Mouse (Mus musculus) cerebellum, adult 9-10 months (tissue): ENCODE results near the gene Capns1.
"Not testable (repeated sequence)": the region's sequence is repeated elsewhere in the genome, so short reads cannot be mapped to it uniquely, and the experiment has no call there.

Experiments used
- DNase-seq: peaks from one replicate; pipeline ENCODE4 v3.0.0; 2022

Capns1 gene

GRCm38 (mm10) chr7:30200661-30201060 is 2.0 kb upstream of the Capns1 start:
- DNase-seq = not testable (repeated sequence)

- no peak for DNase-seq
These were observed 1.6 kb upstream of the Capns1 start for GRCm38 (mm10) chr7:30200200-30200599.

- peak; percentile 46 for DNase-seq
These were observed 1.0 kb upstream of the Capns1 start for GRCm38 (mm10) chr7:30199498-30200139.

GRCm38 (mm10) chr7:30197592-30198129 is 950 bp downstream of the Capns1 start:
- peak; percentile 35 for DNase-seq

GRCm38 (mm10) chr7:30196171-30196570 is 2.4 kb downstream of the Capns1 start:
- DNase-seq = peak; percentile 46

- no peak for DNase-seq
These were observed 3.1 kb downstream of the Capns1 start for GRCm38 (mm10) chr7:30195461-30195860.

GRCm38 (mm10) chr7:30194884-30195283 is 3.7 kb downstream of the Capns1 start:
- peak; percentile 94 for DNase-seq

- peak; percentile 72 for DNase-seq
These were observed 4.3 kb downstream of the Capns1 start for GRCm38 (mm10) chr7:30194101-30194831.

GRCm38 (mm10) chr7:30193581-30194100 is 5.0 kb downstream of the Capns1 start:
- peak; percentile 90 for DNase-seq

GRCm38 (mm10) chr7:30193013-30193412 is 5.6 kb downstream of the Capns1 start:
- peak; percentile 59 for DNase-seq

GRCm38 (mm10) chr7:30192088-30192487 is 6.5 kb downstream of the Capns1 start:
- peak; percentile 54 for DNase-seq

GRCm38 (mm10) chr7:30189116-30189491 is 9.5 kb downstream of the Capns1 start:
- DNase-seq = no peak

GRCm38 (mm10) chr7:30188344-30189115 is 10.1 kb downstream of the Capns1 start:
- peak; percentile 57 for DNase-seq

- no peak for DNase-seq
These were observed 13.8 kb downstream of the Capns1 start for GRCm38 (mm10) chr7:30184641-30185348.

GRCm38 (mm10) chr7:30183879-30184289 is 14.7 kb downstream of the Capns1 start, which contains the start of gene Cox7a1:
Gene Cox7a1, plus strand, starts transcription at chr7:30184144.
- peak; percentile 79 for DNase-seq

- DNase-seq = not testable (repeated sequence)
These were observed 15.4 kb downstream of the Capns1 start for GRCm38 (mm10) chr7:30183189-30183588.

- DNase-seq = peak; percentile 58
These were observed 16.7 kb downstream of the Capns1 start for GRCm38 (mm10) chr7:30181929-30182328.

GRCm38 (mm10) chr7:30181308-30181707 is 17.3 kb downstream of the Capns1 start:
- DNase-seq = peak; percentile 87

GRCm38 (mm10) chr7:30178256-30178655 is 20.4 kb downstream of the Capns1 start:
- DNase-seq = no peak

GRCm38 (mm10) chr7:30176474-30176873 is 22.1 kb downstream of the Capns1 start:
- DNase-seq = no peak

GRCm38 (mm10) chr7:30170283-30170951 is 28.2 kb downstream of the Capns1 start:
- no peak for DNase-seq
